Mouse (Mus musculus): ENCODE measurements around the gene Itga4. TPM values are rescaled to one million over a fixed set of nuclear protein-coding genes. Genes with fewer than 3 reads are reported as not detected.
A peak's percentile ranks its signal among the peaks of the same experiment; 100 is the strongest.

The Itga4 gene
- total RNA-seq, 2 experiments from 2014 or later: 12.2 to 12.3 TPM

DNA sequence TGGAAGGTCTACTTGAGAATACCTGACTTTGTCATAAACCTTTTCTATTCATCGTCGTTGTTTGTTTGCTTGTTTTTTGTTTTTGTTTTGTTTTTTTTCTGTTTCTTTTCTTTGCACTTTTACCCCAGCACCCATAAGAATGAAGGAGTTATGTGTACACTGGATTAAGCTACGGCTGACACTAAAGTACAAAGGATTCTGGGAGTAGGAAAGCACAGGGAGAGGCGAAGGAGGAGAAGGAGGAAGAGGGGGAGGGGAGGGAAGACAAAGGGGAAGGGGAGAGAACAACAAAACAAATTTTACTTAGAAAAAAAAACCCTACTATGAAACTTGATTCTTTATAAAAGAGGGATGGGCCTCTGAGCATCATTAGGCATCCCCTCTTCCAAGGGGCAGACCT, 2.2 kb downstream of the Itga4 start:
- no peak for DNase-seq (ENCODE audit: extremely low spot score in 1 of 2, low spot score in 2 of 2)
- intact Hi-C loops (cut with DNase I): loop anchor here (5.0 kb wide), 1 partner anchor 295 kb away; no protein-coding TSS in a partner anchor

DNA sequence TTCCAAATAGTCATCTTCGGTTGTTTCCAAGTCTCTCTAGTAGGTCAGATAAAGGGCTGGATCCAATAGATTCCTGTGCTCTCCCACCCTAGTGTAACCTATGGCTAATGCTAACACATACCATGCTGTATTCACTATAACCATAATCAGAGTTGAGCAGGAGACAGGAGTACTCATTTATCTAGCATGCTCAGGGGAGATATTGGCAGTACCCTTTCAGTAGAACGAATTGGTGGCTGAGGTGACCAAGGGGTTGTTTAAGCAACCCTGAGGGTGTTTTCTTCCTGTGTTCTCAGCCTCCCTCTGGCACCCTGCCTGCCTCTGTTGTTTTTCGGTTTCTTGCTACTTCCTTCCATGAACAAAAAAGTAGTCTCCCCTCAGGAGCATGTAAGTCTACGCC, 4.1 kb downstream of the Itga4 start:
- intact Hi-C loops (cut with DNase I): loop anchor here (5.0 kb wide), 1 partner anchor 297 kb away; no protein-coding TSS in a partner anchor
- DNase-seq (ENCODE audit: extremely low spot score in 1 of 2, low spot score in 2 of 2): peak in 1 of 2 experiments; percentile 44

DNA sequence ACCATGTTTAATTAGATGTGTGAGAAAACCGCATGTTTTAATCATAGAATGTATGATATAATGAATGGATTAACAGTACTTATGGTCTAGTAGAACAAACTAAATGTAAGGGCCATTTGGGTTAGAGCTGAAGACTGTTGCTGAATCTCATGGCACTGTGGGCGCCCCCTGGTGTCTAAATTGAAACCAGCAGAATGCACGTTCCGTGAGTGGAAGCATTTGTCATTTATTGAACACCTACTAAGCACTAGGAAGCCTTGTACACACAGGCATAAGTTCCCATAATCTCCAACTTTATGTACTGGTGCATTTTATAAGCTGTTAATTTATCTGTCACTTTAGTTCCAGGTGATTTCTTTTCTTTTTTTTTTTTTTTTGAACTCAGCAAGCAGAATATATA, 10.4 kb downstream of the Itga4 start:
- intact Hi-C loops (cut with DNase I): no loop called here
- DNase-seq (ENCODE audit: extremely low spot score in 1 of 2, low spot score in 2 of 2): peak; percentile 10 to 48

DNA sequence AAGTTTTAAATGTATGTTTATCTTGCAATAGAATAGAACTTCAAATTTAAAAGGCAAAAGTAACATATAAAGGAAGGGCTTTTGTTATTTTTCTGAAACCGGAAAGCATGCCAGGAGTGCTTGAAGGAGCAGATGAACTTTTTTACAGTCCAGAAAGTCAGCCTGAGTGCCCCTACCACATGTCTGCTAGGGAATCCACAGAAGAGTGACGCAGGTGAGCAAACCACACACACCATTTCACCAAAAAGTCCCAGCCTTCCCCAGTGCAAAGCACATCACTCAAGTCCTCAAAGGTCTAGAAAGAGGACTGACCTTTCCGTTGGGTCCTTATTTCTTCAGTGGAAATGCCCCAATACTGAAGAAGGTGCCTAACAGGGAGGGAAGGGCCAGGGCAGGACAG, 11.3 kb downstream of the Itga4 start:
- intact Hi-C loops (cut with DNase I): no loop called here
- no peak for DNase-seq (ENCODE audit: extremely low spot score in 1 of 2, low spot score in 2 of 2)

DNA sequence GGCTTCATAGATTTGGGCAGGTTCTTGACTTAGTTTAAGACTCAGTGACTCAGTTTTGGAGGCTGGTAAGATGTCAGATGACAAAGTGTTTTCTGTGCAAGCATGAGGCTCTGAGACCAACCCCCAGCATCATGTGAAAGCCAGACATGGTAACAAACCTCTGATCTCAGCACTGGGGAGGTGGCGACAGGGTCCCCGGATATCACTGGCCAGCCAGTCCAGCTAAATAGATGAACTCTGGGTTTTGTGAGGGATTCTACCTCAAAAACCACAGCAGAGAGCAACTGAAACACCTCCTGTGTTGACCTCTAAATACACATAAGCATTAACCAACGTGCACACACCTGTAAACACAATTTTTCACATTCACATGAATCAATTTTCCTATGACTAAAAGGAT, 12.0 kb downstream of the Itga4 start:
- intact Hi-C loops (cut with DNase I): no loop called here

DNA sequence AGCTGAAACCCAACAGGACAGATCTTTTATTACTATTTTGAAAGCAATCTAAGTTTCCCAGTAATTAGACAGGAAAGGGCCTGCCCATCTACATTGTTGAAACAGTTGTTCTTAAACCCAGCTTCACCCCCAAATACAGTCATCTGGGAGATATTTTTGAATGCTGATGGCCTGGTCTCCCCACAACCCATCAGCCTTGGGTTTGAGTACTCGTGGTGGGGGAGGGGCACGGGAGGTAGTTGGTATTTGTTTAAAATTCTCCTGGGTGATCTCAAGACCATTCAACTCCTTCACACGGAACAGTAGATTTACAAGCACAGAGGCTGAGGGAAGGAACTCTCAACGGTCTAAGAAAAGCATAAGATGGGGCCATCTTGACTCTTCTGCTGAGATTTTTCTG, 13.6 kb downstream of the Itga4 start:
- DNase-seq (ENCODE audit: extremely low spot score in 1 of 2, low spot score in 2 of 2): no peak
- intact Hi-C loops (cut with DNase I): no loop called here

More for the DNA sequence above, 12.0 kb downstream of the Itga4 start:
- no peak for DNase-seq (ENCODE audit: extremely low spot score in 1 of 2, low spot score in 2 of 2)

DNA sequence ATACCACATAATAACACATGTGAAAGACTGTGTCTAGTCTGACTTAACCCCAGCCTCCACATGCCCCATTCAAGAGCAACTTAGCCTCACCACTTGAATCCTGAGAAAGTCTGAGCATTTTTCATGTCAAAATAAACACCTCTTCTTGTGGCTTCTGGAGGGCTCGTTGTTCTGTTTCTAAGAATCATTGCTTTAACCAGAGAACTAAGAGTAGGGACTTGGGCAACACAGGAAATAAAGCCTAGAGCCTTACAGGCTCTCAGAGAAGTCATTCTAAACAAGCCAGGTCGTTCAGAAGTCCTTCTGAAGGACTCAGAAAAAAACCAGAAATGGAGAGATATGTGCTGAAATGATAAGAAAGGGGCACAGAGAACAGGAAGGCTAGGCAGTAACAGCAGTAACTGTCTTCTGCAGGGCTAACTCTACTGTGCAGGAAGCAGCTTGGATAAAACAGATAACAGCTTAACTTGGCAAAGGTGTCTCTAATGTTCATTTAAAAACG, 14.9 kb downstream of the Itga4 start:
- no peak for DNase-seq (ENCODE audit: extremely low spot score in 1 of 2, low spot score in 2 of 2)
- intact Hi-C loops (cut with DNase I): no loop called here

DNA sequence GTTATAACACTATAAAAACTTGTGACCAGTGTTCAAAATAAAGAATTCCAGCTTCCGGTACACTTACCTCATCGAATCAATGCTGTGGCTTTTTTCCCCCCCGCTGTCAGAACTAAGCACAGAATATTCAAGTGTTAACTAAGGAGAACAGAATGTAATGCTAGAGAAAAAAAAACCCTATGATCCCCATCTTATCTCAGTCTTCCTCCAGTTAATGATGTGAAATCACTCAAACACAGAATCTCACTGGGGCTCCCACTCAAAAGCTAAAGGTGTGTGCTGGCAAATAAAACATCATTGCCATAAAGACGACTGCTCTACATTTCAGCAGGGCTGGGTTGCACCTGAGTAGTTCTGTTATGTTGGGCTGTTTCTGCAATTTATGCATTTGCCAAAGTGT, 16.6 kb downstream of the Itga4 start:
- intact Hi-C loops (cut with DNase I): no loop called here
- no peak for DNase-seq (ENCODE audit: extremely low spot score in 1 of 2, low spot score in 2 of 2)

DNA sequence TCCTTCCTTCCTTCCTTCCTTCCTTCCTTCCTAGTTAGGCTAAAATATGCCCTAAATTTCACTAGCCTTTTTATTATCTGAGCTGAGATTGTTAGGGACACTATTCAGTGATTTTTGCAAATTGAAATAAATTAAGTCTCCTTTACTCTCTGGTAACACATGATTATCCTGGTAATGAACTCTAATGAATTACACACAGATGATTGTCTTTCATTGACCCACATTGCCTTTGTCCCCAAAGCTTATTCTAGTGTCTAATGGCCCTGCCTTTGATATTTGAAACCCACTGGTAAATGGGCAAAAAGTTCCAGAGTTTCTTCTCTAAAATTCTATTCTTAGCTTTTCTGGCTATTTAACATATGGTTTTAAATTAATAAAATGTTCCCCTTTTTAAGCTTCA, 23.4 kb downstream of the Itga4 start:
- DNase-seq (ENCODE audit: extremely low spot score in 1 of 2, low spot score in 2 of 2): no peak
- intact Hi-C loops (cut with DNase I): no loop called here

DNA sequence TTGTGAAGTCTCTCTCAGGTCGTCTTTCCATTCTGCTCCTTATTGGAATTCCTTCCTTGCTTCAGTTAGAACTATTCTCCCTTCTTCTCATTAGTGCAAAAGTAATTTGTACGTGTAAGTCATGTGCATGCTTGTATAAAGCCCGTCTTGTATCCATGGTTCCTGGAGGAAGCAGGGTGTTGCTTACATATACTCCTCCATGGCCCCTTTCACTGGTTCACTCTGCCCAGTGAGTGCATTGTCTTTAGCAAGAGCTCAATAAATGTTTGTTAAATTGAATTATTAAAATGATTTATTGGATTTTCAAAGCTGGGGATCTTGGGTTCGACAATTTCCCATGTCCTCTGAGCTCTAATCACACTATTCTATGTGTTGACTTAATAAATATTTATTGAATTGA, 29.0 kb downstream of the Itga4 start:
- no peak for DNase-seq (ENCODE audit: extremely low spot score in 1 of 2, low spot score in 2 of 2)
- intact Hi-C loops (cut with DNase I): no loop called here

DNA sequence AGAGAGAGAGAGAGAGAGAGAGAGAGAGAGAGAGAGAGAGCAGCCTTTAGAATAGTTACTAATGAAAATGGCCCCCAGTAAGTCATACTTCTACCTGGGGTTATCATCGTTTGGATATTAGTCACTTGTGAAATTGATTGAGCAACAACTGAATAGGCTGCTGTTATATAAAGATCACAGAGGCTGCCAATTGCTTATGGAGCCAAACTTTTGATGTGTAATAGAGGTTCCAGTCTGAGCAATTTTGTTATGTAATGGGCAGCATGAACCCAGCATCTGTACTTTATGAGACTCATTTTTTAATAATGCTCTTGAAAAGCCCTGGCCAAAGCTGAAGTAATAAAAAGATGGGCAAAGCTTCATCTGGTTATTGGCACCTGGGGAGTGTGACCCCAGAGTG, 34.9 kb downstream of the Itga4 start:
- no peak for DNase-seq (ENCODE audit: extremely low spot score in 1 of 2, low spot score in 2 of 2)
- intact Hi-C loops (cut with DNase I): no loop called here

DNA sequence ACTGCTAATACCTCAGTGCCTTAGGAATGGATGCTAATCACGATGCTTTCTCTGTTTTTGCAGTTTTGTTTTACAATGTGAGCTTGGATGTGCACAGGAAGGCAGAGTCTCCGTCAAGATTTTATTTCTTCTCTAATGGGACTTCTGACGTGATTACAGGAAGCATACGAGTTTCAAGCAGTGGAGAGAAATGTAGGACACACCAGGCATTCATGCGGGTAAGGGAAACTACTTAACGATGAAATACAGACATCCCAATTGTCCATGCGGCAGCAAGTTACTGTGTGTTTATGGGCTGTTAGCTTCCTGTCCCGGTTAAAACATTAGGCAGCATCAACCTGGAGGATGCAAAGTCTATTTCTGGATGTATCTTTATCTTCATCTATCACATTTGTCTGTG, 36.7 kb downstream of the Itga4 start:
- intact Hi-C loops (cut with DNase I): no loop called here

DNA sequence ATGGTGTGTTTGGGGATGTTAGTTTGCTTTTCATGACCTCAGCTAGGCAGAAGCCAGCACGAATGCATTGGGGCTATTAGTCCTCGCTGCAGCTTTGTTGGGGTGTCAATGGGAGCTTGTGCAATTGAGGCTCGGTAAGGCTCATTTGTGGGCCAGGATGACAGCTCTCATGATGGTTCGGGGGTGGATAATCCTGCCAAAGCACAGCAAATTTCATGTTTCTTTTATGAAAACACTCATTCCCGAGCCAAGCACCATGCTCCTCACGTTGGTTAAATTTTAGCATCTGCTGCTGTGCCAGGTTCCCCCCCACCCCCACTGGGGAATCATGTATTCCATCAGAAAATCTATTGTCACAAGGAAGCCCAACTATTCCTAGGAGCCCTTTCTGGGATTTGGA, 37.2 kb downstream of the Itga4 start:
- DNase-seq (ENCODE audit: extremely low spot score in 1 of 2, low spot score in 2 of 2): no peak
- intact Hi-C loops (cut with DNase I): no loop called here

More for the DNA sequence above, 36.7 kb downstream of the Itga4 start:
- DNase-seq (ENCODE audit: extremely low spot score in 1 of 2, low spot score in 2 of 2): no peak

DNA sequence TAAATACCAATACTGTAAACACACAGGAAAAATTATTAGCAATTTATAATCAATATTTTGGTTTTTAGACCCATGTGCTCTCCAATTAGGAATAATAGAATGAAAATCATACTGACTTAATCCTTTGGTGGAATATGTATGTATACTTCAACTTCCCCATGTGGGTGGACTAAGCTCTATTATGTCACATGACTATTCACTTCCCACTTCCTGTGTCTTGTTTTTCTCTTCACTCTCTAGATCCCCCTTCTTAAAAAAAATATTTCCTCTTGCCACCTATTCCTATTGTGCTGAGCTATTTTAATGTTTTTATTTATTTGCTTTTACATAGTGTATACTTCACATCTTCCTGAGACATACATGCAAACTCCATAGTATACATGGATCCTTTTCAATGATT, 47.2 kb downstream of the Itga4 start:
- intact Hi-C loops (cut with DNase I): no loop called here
- no peak for DNase-seq (ENCODE audit: extremely low spot score in 1 of 2, low spot score in 2 of 2)

DNA sequence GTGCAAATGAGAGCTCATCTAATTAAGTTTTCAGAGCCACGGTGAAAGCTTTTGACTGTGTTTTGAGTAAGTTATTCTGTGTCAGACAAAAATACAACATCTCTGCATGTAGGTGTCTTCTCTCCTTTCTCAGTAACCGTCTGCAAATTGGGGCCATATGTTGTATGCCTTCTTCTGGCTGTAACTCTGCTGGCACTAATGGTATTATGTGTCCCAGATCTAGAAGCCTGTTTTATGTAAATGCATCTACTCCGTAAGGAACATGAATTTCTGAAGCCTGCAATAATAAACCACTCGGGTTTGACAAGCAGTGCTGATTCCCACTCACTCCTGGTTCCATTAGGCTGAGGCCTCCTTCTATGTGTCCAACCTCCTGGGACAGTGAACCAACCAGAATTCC, 52.3 kb downstream of the Itga4 start:
- peak in 1 of 2 experiments; percentile 28 for DNase-seq (ENCODE audit: extremely low spot score in 1 of 2, low spot score in 2 of 2)
- intact Hi-C loops (cut with DNase I): no loop called here

DNA sequence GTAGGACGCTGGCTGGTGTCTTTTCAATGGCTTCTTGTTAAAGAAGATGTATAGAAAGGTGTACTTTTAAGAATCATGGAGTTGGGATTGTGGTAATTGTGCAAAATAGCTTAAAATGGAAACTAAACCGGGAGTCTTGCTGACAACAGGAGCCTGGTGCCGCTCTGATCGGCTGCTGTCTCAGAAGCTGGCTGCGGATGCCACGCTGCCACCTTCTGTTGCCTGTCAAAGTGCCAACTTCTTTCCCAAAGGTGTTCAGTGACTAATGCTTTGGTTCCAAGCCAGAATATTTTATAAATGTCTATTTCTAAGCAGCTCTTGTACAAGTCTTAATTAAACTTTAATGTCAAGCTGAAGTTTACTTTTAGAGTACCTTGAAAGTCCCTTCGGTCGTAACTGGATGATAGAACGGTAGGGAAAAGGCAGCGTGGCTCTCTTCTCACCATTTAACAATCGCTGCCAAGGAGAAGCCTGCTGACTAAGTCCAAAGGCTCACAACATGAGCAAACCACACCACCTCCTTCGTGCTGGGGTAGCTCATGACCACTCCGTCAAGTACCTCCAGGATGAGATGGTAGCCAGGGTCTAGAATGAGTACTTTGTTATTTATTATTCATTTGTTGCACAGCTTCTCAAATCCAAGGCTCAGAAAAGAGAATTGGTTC, 54.4 kb downstream of the Itga4 start:
- intact Hi-C loops (cut with DNase I): no loop called here
- DNase-seq (ENCODE audit: extremely low spot score in 1 of 2, low spot score in 2 of 2): no peak

DNA sequence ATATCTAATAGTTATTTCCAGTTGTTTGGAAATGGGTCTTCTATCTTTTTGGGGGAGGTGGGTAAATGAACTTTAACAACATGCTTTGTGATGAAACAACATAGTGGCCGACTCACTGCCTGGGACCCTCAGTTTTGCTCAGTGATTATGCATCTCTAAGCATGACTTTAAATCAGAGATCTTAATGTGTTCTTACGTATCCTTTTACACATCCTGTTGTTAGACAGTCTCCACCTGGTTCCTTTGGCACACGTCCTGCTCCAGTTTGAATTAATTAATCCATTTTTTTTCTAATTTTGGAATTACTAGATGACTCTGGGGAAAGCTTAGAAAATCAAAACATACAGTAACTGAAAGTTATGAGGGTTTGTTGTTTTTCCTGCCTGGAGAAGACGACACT, 57.3 kb downstream of the Itga4 start:
- no peak for DNase-seq (ENCODE audit: extremely low spot score in 1 of 2, low spot score in 2 of 2)
- intact Hi-C loops (cut with DNase I): no loop called here

DNA sequence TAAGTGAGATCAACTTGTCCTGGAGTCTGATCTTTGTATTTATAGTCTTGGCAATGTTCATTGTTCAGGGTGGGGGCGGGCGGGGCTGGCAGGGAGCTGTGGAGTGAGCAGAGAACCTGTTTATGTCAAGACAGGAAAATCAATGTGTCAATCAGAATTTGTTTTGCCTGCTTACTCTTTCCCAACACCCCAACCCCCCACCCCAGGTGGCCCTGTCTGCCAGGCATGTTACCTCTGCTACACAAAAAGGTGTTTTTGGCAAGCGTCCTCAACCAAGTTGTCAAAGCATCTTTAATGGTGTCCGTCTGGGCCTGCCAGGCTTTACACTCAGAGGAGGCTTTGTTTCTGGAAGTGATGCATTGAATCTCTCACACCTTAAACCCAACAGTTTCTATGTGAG, 59.9 kb downstream of the Itga4 start:
- intact Hi-C loops (cut with DNase I): no loop called here
- DNase-seq (ENCODE audit: extremely low spot score in 1 of 2, low spot score in 2 of 2): no peak

DNA sequence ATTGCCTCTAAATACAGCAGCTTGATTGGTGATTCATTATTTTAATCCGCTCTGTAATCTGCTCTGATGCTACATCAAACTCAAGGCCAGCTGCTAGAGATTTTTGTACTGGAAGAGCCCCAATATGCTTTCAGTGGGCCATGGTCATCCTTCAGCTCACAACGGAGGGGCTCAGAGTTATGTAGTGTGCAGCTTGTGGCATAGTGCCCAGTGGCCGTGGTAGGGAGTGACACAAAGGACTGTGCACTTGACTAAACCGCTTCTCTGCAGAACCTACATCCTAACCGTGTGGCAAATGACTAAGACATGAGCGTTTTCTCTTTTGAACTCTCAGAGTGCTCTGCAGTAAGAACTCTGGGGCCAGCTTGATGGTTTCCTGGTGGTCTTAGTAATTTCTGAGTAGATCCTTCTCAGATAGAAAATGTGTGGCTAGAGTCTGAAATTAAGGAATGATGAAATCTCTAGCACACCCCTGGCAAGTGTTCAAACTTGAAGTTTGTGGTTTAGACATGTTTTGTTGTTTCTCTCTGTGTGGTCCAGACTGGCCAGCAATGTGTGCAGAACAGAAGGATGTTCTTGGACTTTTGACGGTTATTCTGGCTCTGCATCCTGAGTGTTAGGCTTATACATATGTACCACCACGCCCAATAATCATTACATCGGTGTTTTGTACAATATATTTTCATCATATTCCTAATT, 61.1 kb downstream of the Itga4 start:
- intact Hi-C loops (cut with DNase I): no loop called here
- peak in 1 of 2 experiments; percentile 21 for DNase-seq (ENCODE audit: extremely low spot score in 1 of 2, low spot score in 2 of 2)

DNA sequence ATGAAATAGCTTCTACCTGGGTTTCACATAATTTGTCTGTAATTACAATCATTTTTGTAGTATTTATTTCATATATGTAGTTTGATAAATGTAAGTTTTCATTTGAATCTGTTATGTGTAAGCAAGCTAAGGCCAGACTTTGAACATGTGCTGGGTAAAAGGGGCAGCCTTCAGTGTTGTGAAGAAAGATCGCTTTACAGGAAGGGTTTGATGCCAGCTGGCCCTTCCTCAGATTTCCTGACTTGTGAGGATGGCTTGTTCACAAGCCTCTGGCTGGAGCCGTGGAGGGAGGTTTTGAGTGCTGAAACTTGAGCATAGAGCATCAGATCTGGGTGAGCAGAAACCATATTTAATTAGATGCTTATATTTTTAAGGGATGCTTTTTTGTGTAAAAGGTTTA, 72.9 kb downstream of the Itga4 start:
- no peak for DNase-seq (ENCODE audit: extremely low spot score in 1 of 2, low spot score in 2 of 2)
- intact Hi-C loops (cut with DNase I): no loop called here
